Mouse (Mus musculus): ENCODE measurements around the gene Fam71f2.

The Fam71f2 gene

GRCm38 (mm10) chr6:29278513-29279267 lies 703 bp upstream of the Fam71f2 start:
- DNase-seq, result peak; percentile 73

- no peak for DNase-seq
Observed at GRCm38 (mm10) chr6:29280671-29281070, 1.3 kb downstream of the Fam71f2 start.

GRCm38 (mm10) chr6:29286870-29287269 lies 7.5 kb downstream of the Fam71f2 start:
- no peak for DNase-seq

GRCm38 (mm10) chr6:29287481-29287880 lies 8.1 kb downstream of the Fam71f2 start:
- no peak for DNase-seq

GRCm38 (mm10) chr6:29287944-29288343 lies 8.6 kb downstream of the Fam71f2 start:
- no peak for DNase-seq

- DNase-seq, result no peak
Observed at GRCm38 (mm10) chr6:29288651-29289050, 9.3 kb downstream of the Fam71f2 start.

- DNase-seq, result no peak
Observed at GRCm38 (mm10) chr6:29299112-29299511, 19.7 kb downstream of the Fam71f2 start.

- DNase-seq, result no peak
Observed at GRCm38 (mm10) chr6:29303251-29303650, 23.9 kb downstream of the Fam71f2 start.

- no peak for DNase-seq
Observed at GRCm38 (mm10) chr6:29303726-29304125, 24.3 kb downstream of the Fam71f2 start.

GRCm38 (mm10) chr6:29305462-29305861 lies 26.1 kb downstream of the Fam71f2 start:
- no peak for DNase-seq

- DNase-seq, result no peak
Observed at GRCm38 (mm10) chr6:29308846-29309605, 29.6 kb downstream of the Fam71f2 start.

- DNase-seq, result no peak
Observed at GRCm38 (mm10) chr6:29313690-29314202, 34.4 kb downstream of the Fam71f2 start.

- DNase-seq, result no peak
Observed at GRCm38 (mm10) chr6:29317286-29317685, 37.9 kb downstream of the Fam71f2 start.

GRCm38 (mm10) chr6:29317941-29318340 lies 38.5 kb downstream of the Fam71f2 start:
- no peak for DNase-seq

GRCm38 (mm10) chr6:29318879-29319278 lies 39.5 kb downstream of the Fam71f2 start, which contains the start of gene Fam71f1:
Gene Fam71f1 (plus strand): TSS chr6:29319140.
- no peak for DNase-seq

GRCm38 (mm10) chr6:29321586-29321985 lies 42.2 kb downstream of the Fam71f2 start:
- DNase-seq, result no peak

- DNase-seq, result no peak
Observed at GRCm38 (mm10) chr6:29322147-29322546, 42.8 kb downstream of the Fam71f2 start.

GRCm38 (mm10) chr6:29322735-29323134 lies 43.3 kb downstream of the Fam71f2 start:
- no peak for DNase-seq

- no peak for DNase-seq
Observed at GRCm38 (mm10) chr6:29326961-29327360, 47.6 kb downstream of the Fam71f2 start.

GRCm38 (mm10) chr6:29329514-29329913 lies 50.1 kb downstream of the Fam71f2 start:
- DNase-seq, result no peak

All from cerebellum, adult 9-10 months (tissue).